Mouse (Mus musculus): ENCODE measurements at regions not wholly inside any gene's neighbourhood (a gene's known extent, or its start where the extent isn't known, plus 50 kb on each side); places are given as distances from the start of the nearest gene placed in this dataset.

GRCm38 (mm10) chr5:80326986-80327385, 693.0 kb upstream of the Adgrl3 start:
- DNase-seq (ENCODE audit: low spot score in 2 of 2) = no peak

GRCm38 (mm10) chr5:80345155-80345554, 674.8 kb upstream of the Adgrl3 start:
- DNase-seq (ENCODE audit: low spot score in 2 of 2) = no peak

GRCm38 (mm10) chr5:80358271-80358670, 661.7 kb upstream of the Adgrl3 start:
- DNase-seq (ENCODE audit: low spot score in 2 of 2) = no peak

- DNase-seq (ENCODE audit: low spot score in 2 of 2) = peak in 1 of 2 experiments; percentile 2
Observed at GRCm38 (mm10) chr5:80393656-80394055, 626.3 kb upstream of the Adgrl3 start.

GRCm38 (mm10) chr5:80402666-80403065, 617.3 kb upstream of the Adgrl3 start:
- DNase-seq (ENCODE audit: low spot score in 2 of 2) = no peak

GRCm38 (mm10) chr5:80416116-80416515, 603.8 kb upstream of the Adgrl3 start:
- DNase-seq (ENCODE audit: low spot score in 2 of 2) = no peak

Measured in right cerebral cortex, adult 2 months (tissue).